Mouse (Mus musculus): ENCODE measurements around the gene Rftn2.

Rftn2 gene

DNA sequence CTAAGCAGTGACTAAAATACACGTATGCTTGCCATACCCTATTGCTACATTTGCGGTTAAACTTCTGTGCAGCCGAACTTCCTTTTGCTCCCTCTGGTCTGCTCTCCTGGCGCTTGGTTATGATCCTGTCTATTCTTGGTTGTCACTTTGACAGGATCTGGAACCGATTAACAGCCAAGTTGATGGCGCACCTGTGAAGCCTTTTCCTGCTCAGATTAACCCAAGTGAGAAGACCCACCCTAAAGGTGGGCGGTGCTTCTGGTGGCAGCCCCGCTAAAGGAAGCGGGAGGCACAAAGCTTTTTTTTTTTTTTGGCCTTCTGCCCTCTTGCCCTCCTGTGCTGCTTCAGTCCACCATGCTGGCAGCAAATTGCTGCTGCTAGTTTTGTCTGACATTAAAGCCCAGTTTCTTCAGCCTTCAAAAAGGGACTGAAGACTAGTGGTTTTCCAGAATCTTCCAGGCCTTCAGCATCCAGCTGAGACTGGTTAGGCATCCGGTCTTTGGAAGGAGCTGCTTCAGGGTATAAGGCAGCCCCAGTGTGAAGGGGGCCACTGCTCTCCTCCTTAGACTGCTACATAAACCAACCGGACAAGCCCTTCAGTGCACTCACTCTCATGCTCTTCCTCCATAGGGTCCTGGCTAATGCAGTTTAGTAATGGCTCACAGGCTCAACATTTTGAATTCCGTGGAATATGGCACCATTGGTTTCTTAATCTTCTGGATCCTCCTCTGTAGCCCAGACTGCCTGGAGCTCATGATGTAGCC lies 16.2 kb downstream of the Rftn2 start:
- DNase-seq: no peak

DNA sequence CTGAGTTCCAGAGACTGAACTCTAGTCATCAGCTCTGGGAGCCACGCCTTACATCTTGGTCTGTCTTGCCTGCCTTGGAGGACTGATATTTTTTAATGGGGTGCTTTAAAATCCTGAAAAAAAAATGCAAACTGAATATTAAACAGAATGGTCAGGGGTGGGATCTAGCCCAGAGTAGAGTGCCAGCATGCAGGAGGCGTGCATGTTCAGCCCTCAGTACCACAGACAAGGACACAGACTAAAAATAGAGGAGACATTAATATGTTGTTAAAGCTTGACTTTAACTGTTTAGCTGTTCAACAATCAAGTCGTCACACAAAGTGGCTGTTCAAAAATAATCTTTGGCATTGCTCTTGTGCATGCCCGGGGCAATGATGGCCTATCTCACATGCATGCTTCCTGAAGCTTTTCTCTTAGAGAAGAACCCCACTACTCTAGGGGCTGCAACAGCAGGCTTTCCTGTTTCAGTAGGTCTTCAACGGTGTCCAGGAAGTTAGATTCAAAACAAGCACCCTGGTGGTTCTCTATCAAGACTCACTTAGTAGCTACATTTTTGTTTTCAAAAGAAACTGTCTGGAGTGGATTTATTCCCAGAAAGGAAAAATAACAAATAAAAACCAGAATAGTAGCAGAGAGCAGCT lies 18.0 kb downstream of the Rftn2 start:
- DNase-seq: no peak

DNA sequence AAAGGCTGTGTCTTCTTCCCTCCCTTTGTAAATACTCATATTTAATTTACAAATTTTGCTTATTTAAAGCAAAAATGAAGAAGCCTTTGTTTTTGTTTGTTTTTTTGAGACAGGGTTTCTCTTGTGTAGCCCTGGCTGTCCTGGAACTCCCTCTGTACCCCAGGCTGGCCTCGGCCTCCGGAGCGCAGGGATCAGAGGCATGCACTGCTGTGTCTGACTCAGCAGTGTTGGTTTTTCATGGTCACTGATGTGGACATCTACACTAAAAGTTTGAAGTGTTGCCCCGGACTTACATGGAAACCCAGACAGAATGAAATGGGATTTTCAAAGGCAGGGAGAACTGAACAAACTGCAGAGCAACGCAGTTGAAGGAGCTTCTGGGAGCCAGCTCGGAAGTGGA lies 19.0 kb downstream of the Rftn2 start:
- DNase-seq: no peak

DNA sequence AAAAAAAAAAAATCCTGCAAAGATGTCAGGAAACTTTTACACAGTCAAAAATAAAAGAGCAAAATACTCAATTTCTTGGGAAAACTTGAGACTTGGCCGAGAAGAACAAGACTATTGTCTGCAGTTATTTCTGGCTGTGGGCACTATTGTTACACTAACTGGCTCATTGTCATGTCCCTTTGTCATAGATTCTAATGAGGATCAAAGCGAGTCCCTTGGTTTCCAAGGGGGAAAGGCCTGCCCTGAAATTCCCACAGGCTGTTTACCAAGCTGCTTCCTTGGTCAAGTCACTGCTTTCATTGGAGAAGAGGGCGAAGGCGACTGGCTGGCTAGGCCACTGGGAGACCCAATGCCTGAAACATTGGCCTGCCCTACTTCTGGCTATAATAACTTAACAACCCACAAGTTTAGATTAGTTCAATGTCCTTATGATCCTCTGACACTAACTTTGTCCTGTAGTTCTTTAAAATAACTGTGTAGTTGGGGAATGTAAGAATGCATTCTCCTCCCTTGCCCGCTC lies 20.7 kb downstream of the Rftn2 start:
- DNase-seq: no peak

DNA sequence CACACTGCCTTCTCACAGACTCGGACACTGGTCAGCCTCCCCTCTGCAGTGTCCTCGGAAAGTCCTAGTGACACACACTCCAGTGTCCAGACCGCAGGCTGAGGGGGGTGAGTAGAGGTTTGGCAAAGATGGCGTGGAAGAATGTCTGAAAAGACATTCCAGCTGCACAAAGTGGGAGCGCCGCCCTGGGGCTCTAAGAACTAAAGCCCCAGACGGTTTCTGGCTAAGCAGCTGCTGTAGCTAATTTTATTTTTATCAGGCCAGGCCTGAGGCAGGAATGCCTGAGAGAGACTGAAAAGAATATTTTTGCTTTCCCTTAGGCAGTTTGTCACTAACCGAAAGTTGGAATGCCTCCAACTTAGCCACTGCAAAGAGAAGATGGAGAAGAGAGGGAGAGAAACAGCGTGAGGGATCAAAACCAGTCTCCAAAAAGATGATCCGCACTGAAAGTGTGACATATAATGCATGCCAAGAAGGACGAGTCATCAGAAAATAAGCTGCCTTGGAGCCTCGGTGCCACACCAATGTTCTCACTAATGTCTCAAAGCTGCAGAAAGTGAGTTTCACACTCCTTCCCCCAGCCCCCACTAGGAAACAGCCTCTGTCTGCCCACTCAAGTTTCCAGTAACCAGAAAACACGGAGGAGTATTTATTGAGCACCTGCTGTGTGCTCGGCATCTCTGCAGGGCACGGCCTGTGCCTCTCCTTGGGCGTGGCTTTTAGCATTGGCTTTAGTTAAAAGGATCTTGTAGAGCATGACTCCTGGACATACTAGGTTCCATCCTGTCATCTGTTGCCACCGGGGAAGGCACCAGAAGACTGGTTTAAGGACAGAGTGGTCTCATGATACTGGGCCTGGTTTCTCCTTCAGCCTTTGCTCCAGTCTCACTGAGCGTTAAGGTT lies 24.5 kb downstream of the Rftn2 start:
- DNase-seq: peak; percentile 85

DNA sequence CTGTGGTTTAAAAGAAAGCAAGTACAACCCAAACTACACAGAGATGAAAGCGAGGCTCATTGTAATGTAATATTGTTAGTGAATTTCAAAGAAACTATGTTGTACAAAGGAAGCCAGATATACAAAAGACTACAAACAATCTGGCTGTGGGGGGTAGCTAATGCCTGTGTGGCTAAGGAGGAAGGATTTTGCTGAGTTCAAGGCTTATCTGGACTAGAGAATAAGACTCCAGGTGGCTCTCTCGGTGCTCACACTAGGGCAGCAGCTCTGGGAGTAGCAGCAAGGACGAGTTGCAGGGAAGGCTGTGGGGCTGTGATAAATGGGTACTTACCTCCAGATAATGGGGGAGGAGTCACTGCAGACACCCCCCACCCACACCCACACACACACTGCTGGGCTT lies 27.9 kb downstream of the Rftn2 start:
- no peak for DNase-seq

DNA sequence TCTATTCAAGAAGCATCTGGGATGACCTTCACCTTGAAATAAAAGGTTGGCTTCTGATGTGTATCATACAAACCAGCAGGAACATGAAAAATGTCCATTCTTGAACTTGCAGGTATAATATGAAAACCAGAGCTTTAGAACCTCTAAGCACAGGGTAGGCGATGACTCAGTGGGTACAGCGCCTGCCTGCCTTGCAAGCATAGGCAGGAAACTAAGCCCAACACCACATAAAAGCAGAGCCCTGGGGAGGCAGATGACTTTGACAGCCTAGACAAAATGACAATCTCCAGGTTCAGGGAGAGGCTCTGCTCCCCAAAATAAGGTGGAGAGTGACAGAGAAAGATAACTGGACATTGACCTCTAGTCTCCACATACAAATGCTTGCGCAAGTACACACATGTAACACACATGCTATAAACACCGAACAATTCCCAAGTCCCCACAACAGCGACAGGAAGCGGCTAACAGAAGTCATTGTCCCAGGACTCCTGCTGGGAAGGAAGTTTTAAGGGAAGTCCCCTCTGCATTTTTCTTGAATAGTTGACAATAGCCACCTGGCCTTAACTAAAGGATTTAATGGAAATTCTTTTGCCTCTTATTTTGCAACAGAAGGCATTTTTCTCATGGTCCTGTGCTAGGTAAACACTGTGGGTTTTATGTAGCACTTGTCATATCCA lies 30.1 kb downstream of the Rftn2 start:
- no peak for DNase-seq

DNA sequence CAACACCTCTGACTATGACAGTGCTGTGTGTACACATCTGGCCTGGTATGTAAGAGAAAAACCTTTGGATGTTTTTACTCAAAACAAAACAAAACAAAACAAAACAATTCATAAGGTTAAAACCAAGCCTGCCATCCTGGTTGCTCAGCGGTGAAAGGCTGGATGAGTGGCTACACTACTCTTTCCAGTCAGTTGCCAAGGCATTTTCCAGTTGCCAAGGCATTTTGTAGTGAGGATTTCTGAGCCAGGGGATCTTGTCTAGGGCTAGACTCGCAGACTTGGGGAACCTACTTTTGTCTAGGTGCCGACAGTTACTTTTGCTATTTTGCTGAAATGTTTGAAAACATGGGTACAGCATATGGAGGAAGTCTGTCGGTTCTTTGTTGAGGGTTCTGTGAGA lies 31.6 kb downstream of the Rftn2 start:
- DNase-seq: no peak

DNA sequence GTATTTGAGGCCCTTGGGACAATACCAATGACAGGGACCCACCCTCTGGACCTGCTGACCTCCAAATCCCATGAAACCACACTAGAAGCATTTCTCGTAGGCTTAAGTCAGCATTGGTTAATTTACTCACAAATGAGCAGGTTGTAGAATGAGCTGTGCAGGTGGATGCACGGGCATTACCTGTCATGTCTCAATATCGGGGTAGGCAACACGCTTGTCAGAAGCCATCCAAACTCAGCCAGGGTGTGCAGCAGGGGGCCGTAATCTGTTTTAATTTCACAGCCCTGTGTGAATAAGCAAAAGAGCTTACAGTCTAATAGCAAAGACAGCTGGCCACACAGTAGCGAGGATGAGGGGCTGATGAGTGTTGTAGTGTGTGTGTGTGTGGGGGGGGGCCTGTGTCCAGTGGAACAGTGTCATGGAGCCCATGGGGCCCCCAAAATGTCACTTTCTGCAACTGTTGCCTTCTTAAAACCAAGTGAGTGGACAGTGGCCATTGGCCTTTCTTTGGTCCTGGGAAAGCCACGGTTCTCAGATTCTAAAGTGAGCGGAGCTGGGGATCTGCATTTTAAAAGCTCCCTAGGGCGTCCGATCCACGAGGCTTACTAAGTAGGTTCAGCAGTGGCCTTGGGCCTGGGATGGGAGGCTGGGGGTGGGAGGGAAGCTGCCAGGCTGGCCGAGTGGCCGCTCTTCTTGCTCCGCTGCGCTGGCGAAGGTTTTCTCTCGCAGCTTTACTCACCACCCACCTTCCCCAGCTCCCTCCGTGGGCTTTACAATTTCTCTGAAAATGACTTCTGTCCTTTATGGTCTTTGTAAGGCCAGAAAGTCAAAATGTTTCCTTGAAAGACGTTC lies 32.3 kb downstream of the Rftn2 start:
- no peak for DNase-seq

DNA sequence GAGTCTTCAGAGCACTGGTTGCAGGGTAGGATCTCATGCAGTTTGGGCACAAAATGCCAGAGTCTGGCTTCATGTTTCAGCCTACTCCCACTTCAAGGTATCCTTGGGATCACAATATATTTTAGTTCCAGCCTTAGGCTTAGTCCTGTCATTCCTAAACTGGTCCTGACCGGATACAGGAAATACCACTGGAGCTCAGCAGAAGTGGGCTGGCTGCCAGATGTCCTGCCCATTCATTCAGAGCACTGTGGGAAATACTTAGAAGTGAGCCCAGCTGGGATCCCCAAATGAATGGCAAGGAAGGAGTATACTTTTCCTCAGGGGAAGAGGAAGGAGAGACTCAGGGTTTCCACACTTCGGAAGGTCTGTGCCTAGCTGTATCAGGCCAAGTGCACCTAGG lies 33.3 kb downstream of the Rftn2 start:
- DNase-seq: peak; percentile 87

DNA sequence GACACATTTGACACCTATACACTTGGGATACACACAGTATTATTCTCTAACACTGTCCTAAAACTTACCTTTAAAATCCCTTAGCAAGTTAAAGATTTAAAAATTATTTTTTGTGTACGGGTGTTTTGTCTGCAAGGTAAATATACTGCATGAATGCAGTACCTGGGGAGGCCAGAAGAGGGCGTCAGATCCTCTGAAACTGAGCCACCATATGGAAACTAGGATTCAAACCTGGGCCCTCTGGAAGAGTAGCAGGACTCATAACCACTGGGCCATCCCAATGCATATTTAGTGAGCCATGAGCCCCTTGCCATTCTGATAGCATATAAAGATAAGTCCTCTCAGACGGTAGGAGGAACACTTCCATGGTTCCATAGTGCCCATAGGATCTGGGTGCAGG lies 33.8 kb downstream of the Rftn2 start:
- DNase-seq: peak; percentile 56

DNA sequence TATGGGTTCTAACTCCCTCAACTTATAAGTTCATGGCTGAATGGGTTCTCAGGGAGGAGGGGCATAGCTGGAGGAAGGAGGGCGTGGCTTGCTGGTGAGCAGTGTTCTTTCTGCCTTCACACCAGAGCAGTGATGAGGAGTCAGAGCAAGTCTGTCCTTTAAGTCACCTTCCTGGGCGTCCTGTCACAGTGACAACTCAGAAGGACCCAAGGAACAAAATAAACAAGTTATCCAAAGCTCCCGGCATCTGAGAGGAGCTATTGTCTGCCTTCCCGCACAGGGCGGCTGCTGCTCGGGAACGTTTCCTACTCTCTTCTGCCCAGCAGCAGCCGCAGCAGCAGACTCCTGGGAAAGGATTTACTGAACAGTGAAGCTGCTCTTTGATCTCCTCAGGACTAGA lies 34.6 kb downstream of the Rftn2 start:
- DNase-seq: peak; percentile 42

DNA sequence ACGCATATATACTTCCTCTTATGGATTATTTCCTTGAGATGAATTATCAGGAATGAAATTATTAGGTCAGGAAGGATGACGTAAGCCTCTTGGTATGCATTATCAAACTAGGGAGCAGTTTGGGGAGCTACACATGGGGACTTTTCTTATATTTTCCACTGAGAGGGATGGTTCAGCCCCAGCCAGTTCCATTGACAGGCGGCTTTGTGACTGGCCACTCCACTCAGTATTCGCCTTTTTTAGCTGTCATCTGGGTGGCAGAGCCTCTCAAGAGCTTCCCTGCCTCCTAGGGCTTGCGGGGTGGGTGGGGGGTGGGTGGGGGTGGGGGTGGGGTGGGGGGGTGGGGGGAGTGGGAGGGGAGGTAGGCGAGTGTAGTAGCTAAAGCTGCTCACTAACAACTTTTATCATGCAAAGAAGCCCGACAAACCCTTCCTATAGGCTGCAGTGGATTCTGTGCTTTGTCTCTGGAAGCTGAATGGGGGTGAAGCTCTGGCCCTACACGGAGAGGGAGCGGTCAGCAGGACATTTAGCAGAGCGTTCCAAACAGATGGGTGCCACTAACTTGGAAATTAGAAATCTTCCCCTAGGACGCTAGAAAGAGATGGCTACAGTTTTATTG lies 39.9 kb downstream of the Rftn2 start:
- no peak for DNase-seq

DNA sequence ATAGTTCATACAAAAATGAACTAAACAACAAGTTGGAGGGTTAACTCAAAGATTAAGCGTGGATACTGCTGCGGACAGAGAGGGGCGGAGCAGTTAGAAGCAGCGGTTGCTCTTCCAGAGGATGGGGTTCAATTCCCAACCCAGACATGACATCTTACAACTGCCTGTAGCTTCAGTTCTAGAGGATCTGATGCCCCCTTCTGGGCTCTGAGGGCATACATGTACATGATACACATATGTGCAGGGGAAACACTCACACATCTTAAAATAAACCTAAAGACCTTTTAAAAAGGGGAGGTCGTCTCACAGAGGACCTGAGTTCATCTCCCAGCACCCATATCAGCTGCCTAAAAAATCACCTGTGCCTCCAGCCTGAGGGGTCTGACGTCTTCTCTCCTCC lies 40.9 kb downstream of the Rftn2 start:
- DNase-seq: no peak

DNA sequence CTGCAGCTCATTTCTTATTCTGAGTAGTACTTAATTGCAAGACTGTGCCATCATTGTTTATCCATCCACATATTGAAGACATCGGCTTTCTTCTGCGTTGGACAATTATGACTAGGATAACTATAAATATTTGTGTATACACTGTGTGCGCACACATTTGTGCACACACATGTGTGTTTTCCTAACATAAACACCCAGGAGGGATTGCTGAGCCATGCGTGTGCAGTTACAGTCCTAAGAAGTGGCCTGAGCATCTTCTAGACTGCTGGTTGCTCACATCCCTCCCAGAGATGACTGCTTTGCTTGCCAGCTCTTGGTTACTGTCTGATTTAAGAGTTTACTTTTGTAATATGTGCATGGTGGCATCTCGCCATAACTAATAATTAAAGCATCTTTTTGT lies 44.2 kb downstream of the Rftn2 start:
- no peak for DNase-seq

DNA sequence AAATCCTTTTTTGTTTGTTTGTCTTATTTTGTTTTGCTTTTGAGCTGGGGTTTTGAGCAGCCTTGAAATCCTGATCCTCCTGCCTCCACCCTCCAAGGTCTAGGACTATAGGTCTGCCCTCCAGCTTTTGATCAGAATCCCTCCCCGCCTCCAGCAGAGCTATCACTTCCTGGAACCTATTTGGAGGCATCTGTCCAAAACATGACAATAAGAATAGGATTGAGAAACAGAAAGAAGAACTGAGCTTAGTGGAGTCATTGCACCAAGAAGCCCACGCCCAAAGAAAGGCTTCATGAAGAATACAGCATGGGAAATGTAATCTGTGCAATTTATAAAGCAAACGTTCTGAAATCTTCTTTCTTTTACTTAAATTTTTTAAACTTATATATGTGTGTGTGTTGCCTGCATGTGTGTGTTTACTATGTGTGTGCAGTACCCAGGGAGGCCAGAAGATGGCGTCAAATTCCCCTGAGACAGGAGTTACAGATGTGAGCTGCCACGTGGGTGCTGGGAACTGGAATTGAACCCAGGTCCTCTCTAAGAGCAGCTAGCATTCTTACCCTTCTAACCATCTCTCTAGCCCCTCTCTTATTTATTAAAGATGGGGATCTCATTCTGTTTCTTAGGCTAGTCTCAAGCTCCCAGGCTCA lies 46.5 kb downstream of the Rftn2 start:
- no peak for DNase-seq

DNA sequence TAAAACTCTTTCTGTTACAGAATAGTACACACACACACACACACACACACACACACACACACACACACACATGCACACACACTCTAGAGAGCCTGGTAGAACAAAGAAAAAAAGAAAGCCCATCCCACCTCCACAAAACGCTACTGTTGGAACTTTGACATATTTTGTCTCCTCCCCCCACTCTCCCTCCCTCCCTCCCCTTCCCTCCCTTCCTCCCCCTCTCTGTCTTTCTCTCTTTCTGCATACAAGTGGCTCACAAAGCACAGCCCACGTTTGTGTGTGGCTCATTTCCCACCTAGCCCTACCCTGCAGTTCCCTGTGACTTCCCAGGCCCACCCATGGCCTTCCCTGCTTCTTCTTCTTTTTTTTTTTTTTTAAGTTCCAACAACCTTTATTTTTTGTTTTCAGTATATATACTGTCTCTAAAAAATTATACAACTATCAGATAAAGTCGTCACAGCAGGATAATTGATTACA lies 52.0 kb downstream of the Rftn2 start:
- no peak for DNase-seq

DNA sequence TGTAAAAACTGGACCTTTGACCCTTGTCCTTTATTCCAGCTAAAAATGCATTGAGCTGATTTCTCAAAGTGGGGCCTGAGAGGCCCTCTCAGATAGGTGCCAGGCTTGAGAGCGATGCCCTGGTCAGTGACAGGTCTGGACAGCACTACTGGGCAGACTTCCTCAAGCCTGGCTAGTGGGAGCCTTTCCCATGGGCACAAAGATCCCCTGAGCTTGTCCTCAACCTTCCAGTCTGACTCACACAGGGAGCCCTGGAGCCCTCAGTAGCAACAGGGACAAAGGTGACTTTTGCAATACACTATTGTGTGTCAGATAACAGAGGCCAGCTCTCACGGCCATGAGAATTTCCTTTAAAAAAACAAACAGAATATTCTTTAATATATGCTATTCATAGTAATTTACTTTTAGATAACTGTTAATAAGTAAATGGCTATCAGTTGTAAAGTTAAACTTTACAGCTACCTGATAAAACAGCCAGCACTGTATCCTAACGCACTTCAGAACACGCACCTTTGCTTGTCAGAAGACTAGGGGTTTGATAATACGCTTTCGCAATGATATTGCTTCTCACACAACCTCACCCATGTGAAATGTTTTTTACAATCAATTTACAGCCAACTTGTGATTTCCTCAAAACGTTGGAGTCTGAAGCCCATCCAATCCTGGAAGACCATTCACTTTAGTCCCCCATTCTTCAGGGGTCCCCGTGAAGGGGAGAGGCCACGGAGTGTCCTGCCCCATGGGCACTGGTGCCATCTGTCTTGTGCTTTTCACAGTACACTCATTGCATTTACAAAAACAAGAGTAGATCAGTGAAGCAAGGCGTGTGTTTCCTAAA lies 52.6 kb downstream of the Rftn2 start:
- DNase-seq: no peak

DNA sequence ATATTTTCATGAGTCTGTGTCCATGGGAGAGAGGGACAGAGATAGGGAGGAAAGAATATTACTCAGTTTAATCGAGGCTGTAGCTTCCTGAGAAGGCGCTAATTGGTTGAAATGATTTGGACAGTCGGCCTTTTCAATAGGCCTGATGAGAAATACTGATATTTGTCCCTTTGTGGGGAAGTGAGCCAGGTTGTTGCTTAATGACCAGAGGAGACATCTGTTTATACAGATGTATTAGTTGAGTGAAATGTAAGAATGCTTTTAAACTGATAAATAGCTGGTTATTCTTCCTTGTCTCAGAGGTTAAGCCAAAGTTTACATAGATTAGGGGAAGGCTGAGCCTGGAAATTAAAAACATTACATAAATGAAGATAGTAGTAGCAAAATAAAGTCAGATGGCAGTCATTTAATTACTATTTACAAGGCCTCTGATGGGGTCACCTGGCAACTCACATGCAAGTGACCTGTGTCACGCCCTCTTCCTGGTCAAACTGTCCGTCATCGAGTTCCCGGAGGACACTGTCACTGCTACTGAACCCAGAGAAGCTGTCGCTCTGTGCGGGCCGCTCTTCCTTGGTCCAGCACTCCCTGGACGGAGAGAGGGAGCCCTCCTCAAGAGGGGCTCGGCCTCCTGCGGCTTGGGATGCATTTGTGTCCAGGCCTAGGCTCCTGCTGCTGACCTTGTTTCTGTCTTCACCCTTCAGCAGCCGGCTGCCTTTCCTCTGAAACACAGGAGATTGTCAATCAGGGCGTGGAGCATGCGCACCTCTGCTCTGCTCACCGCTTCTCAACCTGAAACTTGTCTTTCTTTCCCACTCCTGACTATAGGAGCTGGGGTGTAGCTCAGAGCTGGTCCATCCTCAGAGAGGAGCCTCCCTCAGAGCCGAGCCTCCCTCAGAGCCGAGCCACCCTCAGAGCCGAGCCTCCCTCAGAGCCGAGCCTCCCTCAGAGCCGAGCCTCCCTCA lies 54.9 kb downstream of the Rftn2 start:
- DNase-seq: no peak

All from lung, postnatal 10 days (tissue).